Mouse (Mus musculus): ENCODE results near the gene Efcc1.

Efcc1 gene

GRCm38 (mm10) chr6:87779174-87780165 is 48.8 kb downstream of the Efcc1 start:
- no peak for DNase-seq (ENCODE audit: low spot score)

GRCm38 (mm10) chr6:87780546-87781301 is 50.1 kb downstream of the Efcc1 start:
- no peak for DNase-seq (ENCODE audit: low spot score)

- no peak for DNase-seq (ENCODE audit: low spot score)
Observed at GRCm38 (mm10) chr6:87784033-87784432, 53.4 kb downstream of the Efcc1 start.

- DNase-seq (ENCODE audit: low spot score) = no peak
Observed at GRCm38 (mm10) chr6:87786621-87787020, 56.0 kb downstream of the Efcc1 start.

GRCm38 (mm10) chr6:87787108-87787890 is 56.6 kb downstream of the Efcc1 start:
- DNase-seq (ENCODE audit: low spot score) = no peak

- no peak for DNase-seq (ENCODE audit: low spot score)
Observed at GRCm38 (mm10) chr6:87788266-87788895, 57.7 kb downstream of the Efcc1 start.

GRCm38 (mm10) chr6:87788896-87789587 is 58.4 kb downstream of the Efcc1 start:
- DNase-seq (ENCODE audit: low spot score) = no peak

GRCm38 (mm10) chr6:87789791-87790190 is 59.1 kb downstream of the Efcc1 start:
- DNase-seq (ENCODE audit: low spot score) = no peak

GRCm38 (mm10) chr6:87790779-87791480 is 60.3 kb downstream of the Efcc1 start:
- DNase-seq (ENCODE audit: low spot score) = peak; percentile 34

GRCm38 (mm10) chr6:87791826-87792225 is 61.2 kb downstream of the Efcc1 start:
- DNase-seq (ENCODE audit: low spot score) = no peak

- DNase-seq (ENCODE audit: low spot score) = no peak
Observed at GRCm38 (mm10) chr6:87793821-87794510, 63.3 kb downstream of the Efcc1 start.

- DNase-seq (ENCODE audit: low spot score) = no peak
Observed at GRCm38 (mm10) chr6:87795385-87796150, 64.9 kb downstream of the Efcc1 start.

GRCm38 (mm10) chr6:87796251-87796880 is 65.7 kb downstream of the Efcc1 start:
- DNase-seq (ENCODE audit: low spot score) = no peak

GRCm38 (mm10) chr6:87797321-87797720 is 66.7 kb downstream of the Efcc1 start:
- DNase-seq (ENCODE audit: low spot score) = no peak

GRCm38 (mm10) chr6:87799576-87799975 is 68.9 kb downstream of the Efcc1 start:
- DNase-seq (ENCODE audit: low spot score) = no peak

- DNase-seq (ENCODE audit: low spot score) = no peak
Observed at GRCm38 (mm10) chr6:87802462-87802861, 71.8 kb downstream of the Efcc1 start.

GRCm38 (mm10) chr6:87804036-87804435 is 73.4 kb downstream of the Efcc1 start:
- no peak for DNase-seq (ENCODE audit: low spot score)

- no peak for DNase-seq (ENCODE audit: low spot score)
Observed at GRCm38 (mm10) chr6:87804886-87805285, 74.2 kb downstream of the Efcc1 start.
